Mouse (Mus musculus): ENCODE results near the gene Ctss.

DNA sequence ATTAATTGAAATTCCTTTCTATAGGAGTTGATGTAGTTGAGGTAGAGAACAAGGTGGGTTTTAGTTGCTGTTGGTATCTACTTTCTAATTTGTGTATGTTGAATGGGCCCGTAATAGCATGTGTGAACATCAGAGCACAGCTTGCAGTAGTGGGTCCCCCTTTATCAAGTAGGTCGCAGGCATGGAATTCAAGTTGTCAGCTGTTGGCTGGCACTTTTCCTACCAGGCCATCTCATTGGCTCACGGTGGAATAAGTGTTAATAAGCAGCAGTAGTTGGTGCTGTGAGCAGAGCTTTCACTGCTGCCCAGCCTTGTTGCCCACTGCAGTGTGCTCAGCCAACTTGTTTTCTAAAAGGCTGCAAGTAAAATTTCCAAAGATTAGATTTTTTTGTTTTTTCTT is 37.9 kb upstream of the Ctss start:
- TF ChIP-seq CTCF (IDR thresholded peaks at IDR 0.05; ENCODE audit: borderline replicate concordance, extremely low read depth, insufficient read depth, insufficient read length) (no peak), POLR2A (IDR thresholded peaks at IDR 0.05; ENCODE audit: borderline replicate concordance, extremely low read depth, insufficient read depth, insufficient read length, poor library complexity, severe bottlenecking) (no peak)
